Mouse (Mus musculus) E14TG2a.4 (cell line): ENCODE data around the gene Rhot2.

Source experiments
- CTCF ChIP-seq: conservative IDR thresholded peaks from 2 replicates; pipeline ENCODE4 v1.5.1; 2014; ENCODE audit warnings: low read length
- NANOG ChIP-seq: IDR thresholded peaks from 2 replicates; pipeline ENCODE4 v1.6.1; 2014; ENCODE audit warnings: borderline replicate concordance, low read length, mixed read lengths

GRCm38 (mm10) chr17:25844396-25844901 is at the start of gene Rhot2:
- TF ChIP-seq CTCF (no peak; the same call in 1 of the 2 replicates), NANOG (no peak)
